Comparison of ENCODE assay signal across 8 mouse cellular contexts in genomic region chr1:82316746-82317126, GRCm38 (mm10). TPM values are rescaled to one million over a fixed set of nuclear protein-coding genes. Genes with fewer than 3 reads are reported as not detected.
DNase-seq lines count a peak whose midpoint lies in the region; ATAC-seq and TF ChIP-seq lines count a peak whose summit lies in the region.

No protein-coding gene starts in this region.

- no peaks in the 10 kb centered on the region for H3K36me3 ChIP-seq in kidney, embryonic 16.5 days (ENCODE audit: insufficient read depth, low read length)
- no peaks in the 10 kb centered on the region for H3K36me3 ChIP-seq in E14TG2a.4 (ENCODE audit: insufficient read depth, low read length)
- no peaks in the 10 kb centered on the region for H3K36me3 ChIP-seq in heart, postnatal 0 days (replicated peaks; ENCODE audit: control insufficient read depth, insufficient read depth, low read length)
- H3K36me3 ChIP-seq in liver, embryonic 13.5 days = no peaks in the 10 kb centered on the region
- no peaks in the 10 kb centered on the region for H3K36me3 ChIP-seq in neural tube, embryonic 15.5 days

- TF ChIP-seq EP300 in heart, postnatal 0 days (IDR thresholded peaks at IDR 0.05; ENCODE audit: low read depth) = no peak

- peaks cover 5% of the 10 kb centered on the region for H3K4me1 ChIP-seq in kidney, embryonic 16.5 days (ENCODE audit: insufficient read depth, low read length)
- peaks cover 18% of the 10 kb centered on the region for H3K4me1 ChIP-seq in E14TG2a.4 (replicated peaks; ENCODE audit: low read depth, low read length)
- peaks cover 5% of the 10 kb centered on the region for H3K4me1 ChIP-seq in heart, postnatal 0 days (ENCODE audit: control insufficient read depth, insufficient read depth)
- peaks cover 20% of the 10 kb centered on the region for H3K4me1 ChIP-seq in liver, embryonic 13.5 days (replicated peaks)
- peaks cover 31% of the 10 kb centered on the region for H3K4me1 ChIP-seq in neural tube, embryonic 15.5 days

- TF ChIP-seq CTCF in E14TG2a.4 (conservative IDR thresholded peaks at IDR 0.05; ENCODE audit: low read length) = no peak
- TF ChIP-seq CTCF in heart, postnatal 0 days (IDR thresholded peaks at IDR 0.05; ENCODE audit: low read depth) = no peak

- peak overlapping the region; percentile 98 for H3K27ac ChIP-seq in kidney, embryonic 16.5 days (ENCODE audit: low read length)
- H3K27ac ChIP-seq in heart, postnatal 0 days (ENCODE audit: low read depth) = peak overlapping the region; percentile 92
- peak overlapping the region; percentile 90 for H3K27ac ChIP-seq in liver, embryonic 13.5 days
- peak overlapping the region; percentile 97 for H3K27ac ChIP-seq in neural tube, embryonic 15.5 days (replicated peaks)

- peaks cover 7% of the 10 kb centered on the region for H3K27me3 ChIP-seq in kidney, embryonic 16.5 days (ENCODE audit: insufficient read depth, low read length)
- H3K27me3 ChIP-seq in E14TG2a.4 (ENCODE audit: insufficient read depth, low read length) = no peaks in the 10 kb centered on the region
- peaks cover 13% of the 10 kb centered on the region for H3K27me3 ChIP-seq in heart, postnatal 0 days (ENCODE audit: control insufficient read depth, insufficient read depth, low read length)
- H3K27me3 ChIP-seq in liver, embryonic 13.5 days = peaks cover 8% of the 10 kb centered on the region
- no peaks in the 10 kb centered on the region for H3K27me3 ChIP-seq in neural tube, embryonic 15.5 days (replicated peaks)

- ATAC-seq in kidney, embryonic 16.5 days (ENCODE audit: low FRiP score, low TSS enrichment) = no peak
- ATAC-seq in heart, postnatal 0 days (ENCODE audit: insufficient read depth, low read depth) = peak; percentile 39; the same call in 1 of the 2 replicates
- ATAC-seq in liver, embryonic 13.5 days (ENCODE audit: low read depth) = peak; percentile 68
- ATAC-seq in neural tube, embryonic 15.5 days (ENCODE audit: low FRiP score) = peak; percentile 57

- no peak for DNase-seq in kidney, postnatal 14 days
- DNase-seq in adipocyte (ENCODE audit: low spot score) = peak; percentile 52
- no peak for DNase-seq in heart, postnatal 0 days (ENCODE audit: low spot score)
- no peak for DNase-seq in liver, embryonic 13.5 days
- DNase-seq in ovary, postnatal 36 days (ENCODE audit: low spot score) = no peak

- WGBS in kidney, embryonic 16.5 days = 0% methylated on average over 26 of the region's 26 CpGs
- WGBS in heart, postnatal 0 days = under 1% methylated on average over 23 of the region's 26 CpGs
- WGBS in liver, embryonic 13.5 days (ENCODE audit: insufficient replicate concordance) = 0% methylated on average over 24 of the region's 26 CpGs
- 1% methylated on average over 26 of the region's 26 CpGs for WGBS in neural tube, embryonic 15.5 days

- H3K4me3 ChIP-seq in kidney, embryonic 16.5 days (ENCODE audit: low read length) = peak overlapping the region; percentile 88
- H3K4me3 ChIP-seq in E14TG2a.4 (replicated peaks; ENCODE audit: low read length) = peak overlapping the region; percentile 95
- H3K4me3 ChIP-seq in heart, postnatal 0 days (ENCODE audit: low read depth, low read length) = peak overlapping the region; percentile 83
- H3K4me3 ChIP-seq in liver, embryonic 13.5 days (replicated peaks) = peak overlapping the region; percentile 98
- peak overlapping the region; percentile 84 for H3K4me3 ChIP-seq in neural tube, embryonic 15.5 days (replicated peaks)

- H3K9ac ChIP-seq in kidney, embryonic 16.5 days (replicated peaks; ENCODE audit: low read length) = peak overlapping the region; percentile 95
- peak overlapping the region; percentile 89 for H3K9ac ChIP-seq in heart, postnatal 0 days (replicated peaks; ENCODE audit: low read depth, low read length)
- peak overlapping the region; percentile 96 for H3K9ac ChIP-seq in liver, embryonic 13.5 days
- H3K9ac ChIP-seq in neural tube, embryonic 15.5 days (replicated peaks) = peak overlapping the region; percentile 87

- H3K9me3 ChIP-seq in kidney, embryonic 16.5 days (ENCODE audit: low read length) = no peaks in the 10 kb centered on the region
- H3K9me3 ChIP-seq in E14TG2a.4 (ENCODE audit: low read length) = peaks cover 4% of the 10 kb centered on the region; the same call in 1 of the 2 replicates
- H3K9me3 ChIP-seq in heart, postnatal 0 days (replicated peaks; ENCODE audit: control insufficient read depth, low read length) = no peaks in the 10 kb centered on the region
- H3K9me3 ChIP-seq in liver, embryonic 13.5 days (replicated peaks) = no peaks in the 10 kb centered on the region
- H3K9me3 ChIP-seq in neural tube, embryonic 15.5 days (replicated peaks) = no peaks in the 10 kb centered on the region

- peak overlapping the region; percentile 78 for H3K4me2 ChIP-seq in kidney, embryonic 16.5 days (replicated peaks; ENCODE audit: low read depth, low read length)
- peak overlapping the region; percentile 64 for H3K4me2 ChIP-seq in heart, postnatal 0 days (ENCODE audit: low read depth, low read length)
- H3K4me2 ChIP-seq in liver, embryonic 13.5 days = peak overlapping the region; percentile 74
- peak overlapping the region; percentile 73 for H3K4me2 ChIP-seq in neural tube, embryonic 15.5 days

RNA-seq across cellular contexts. Expression of gene Rhbdd1, which starts 0.5 kb away (rescaled TPM):
- 11.2 and 11.8 TPM in 2 replicates for polyA plus RNA-seq in kidney, embryonic 16.5 days (2015; fragmentation: Nextera tagmentation; extraction: Ambion mirVana)
- 10.7 and 13.2 TPM in 2 replicates for total RNA-seq in heart, postnatal 0 days (2014; rRNA removed; ENCODE audit: low replicate concordance)
- polyA plus RNA-seq in heart, postnatal 0 days (2015; fragmentation: Nextera tagmentation; extraction: Ambion mirVana) = 5.5 and 6.6 TPM in 2 replicates
- 8.6 and 10.3 TPM in 2 replicates for polyA plus RNA-seq in liver, embryonic 13.5 days (2015; fragmentation: Nextera tagmentation; extraction: Ambion mirVana)
- polyA plus RNA-seq in neural tube, embryonic 15.5 days (2015; fragmentation: Nextera tagmentation; extraction: Ambion mirVana) = 4.1 and 4.7 TPM in 2 replicates

RNA-seq across cellular contexts. Expression of gene Irs1, which starts 25.5 kb away (rescaled TPM):
- 4.2 and 4.3 TPM in 2 replicates for polyA plus RNA-seq in kidney, embryonic 16.5 days (2015; fragmentation: Nextera tagmentation; extraction: Ambion mirVana)
- 40.0 and 66.6 TPM in 2 replicates for total RNA-seq in heart, postnatal 0 days (2014; rRNA removed; ENCODE audit: low replicate concordance)
- 4.4 and 4.7 TPM in 2 replicates for polyA plus RNA-seq in heart, postnatal 0 days (2015; fragmentation: Nextera tagmentation; extraction: Ambion mirVana)
- 0.75 and 0.96 TPM in 2 replicates for polyA plus RNA-seq in liver, embryonic 13.5 days (2015; fragmentation: Nextera tagmentation; extraction: Ambion mirVana)
- polyA plus RNA-seq in neural tube, embryonic 15.5 days (2015; fragmentation: Nextera tagmentation; extraction: Ambion mirVana) = 7.5 and 8.1 TPM in 2 replicates
